Comparison of ENCODE assay signal across 17 mouse cellular contexts in genomic region chr7:139563425-139563824, GRCm38 (mm10). TPM values are rescaled to one million over a fixed set of nuclear protein-coding genes. Genes with fewer than 3 reads are reported as not detected.
DNase-seq lines count a peak whose midpoint lies in the region; ATAC-seq and TF ChIP-seq lines count a peak whose summit lies in the region.
"Had no signal": no experiment of that assay in that cellular context is flagged by ENCODE, and none has a peak within 500 bp of the region (broad histone marks: within the 10 kb centered on the region; RNA-seq: fewer than 3 reads in every experiment).

No protein-coding gene starts in this region.

- ATAC-seq in heart, embryonic 15.5 days (replicated peaks; ENCODE audit: insufficient number of reproducible peaks, insufficient read depth, low FRiP score, low read depth), result no peak
- no peak for ATAC-seq in midbrain, embryonic 14.5 days (ENCODE audit: low FRiP score, low TSS enrichment)
- no peak for ATAC-seq in midbrain, postnatal 0 days (ENCODE audit: low FRiP score)
- ATAC-seq in hindbrain, embryonic 14.5 days (ENCODE audit: low FRiP score), result no peak
- ATAC-seq: forebrain, embryonic 15.5 days; intestine, embryonic 15.5 days had no signal

- H3K27ac ChIP-seq in heart, embryonic 15.5 days, result peak overlapping the region; percentile 29; the same call in 1 of the 2 replicates
- no peak overlapping the region for H3K27ac ChIP-seq in heart, embryonic 10.5 days
- peak overlapping the region; percentile 48; the same call in 1 of the 2 replicates for H3K27ac ChIP-seq in layer of hippocampus, adult 2 months
- H3K27ac ChIP-seq in midbrain, embryonic 14.5 days (replicated peaks; ENCODE audit: low read depth, low read length), result no peak overlapping the region
- no peak overlapping the region for H3K27ac ChIP-seq in midbrain, postnatal 0 days (ENCODE audit: low read depth, low read length)
- peak overlapping the region; percentile 20; the same call in 1 of the 2 replicates for H3K27ac ChIP-seq in hindbrain, embryonic 14.5 days
- H3K27ac ChIP-seq: forebrain, embryonic 15.5 days; intestine, embryonic 15.5 days had no signal

- DNase-seq in heart, embryonic 10.5 days (ENCODE audit: low spot score), result no peak
- no peak for DNase-seq in layer of hippocampus, adult 2 months (ENCODE audit: low spot score in 2 of 2)
- DNase-seq in layer of hippocampus, postnatal 14 days (ENCODE audit: low spot score in 2 of 2), result no peak
- DNase-seq in midbrain, embryonic 14.5 days, result peak; percentile 37
- no peak for DNase-seq in midbrain, postnatal 0 days (ENCODE audit: low spot score)
- no peak for DNase-seq in hindbrain, embryonic 14.5 days (ENCODE audit: low spot score)
- DNase-seq in adrenal gland, adult 8-10 months, result no peak
- DNase-seq: adrenal gland, adult 2 months; adrenal gland, postnatal 36 days; cerebellum, adult 2 months; cerebellum, postnatal 10 days; gastrocnemius, postnatal 10 days; heart, postnatal 36 days had no signal

- TF ChIP-seq CTCF in layer of hippocampus, adult 2 months (conservative IDR thresholded peaks at IDR 0.05), result no peak
- TF ChIP-seq CTCF in midbrain, postnatal 0 days (IDR thresholded peaks at IDR 0.05), result no peak

- no peaks in the 10 kb centered on the region for H3K27me3 ChIP-seq in heart, embryonic 15.5 days
- H3K27me3 ChIP-seq in heart, embryonic 10.5 days (ENCODE audit: insufficient read depth, poor library complexity, severe bottlenecking), result no peaks in the 10 kb centered on the region
- H3K27me3 ChIP-seq in midbrain, embryonic 14.5 days (ENCODE audit: control insufficient read depth, insufficient read depth, low read length), result peaks cover 27% of the 10 kb centered on the region
- 0 out of 2 replicates have a peak, but pooled peaks cover 1% of the 10 kb centered on the region for H3K27me3 ChIP-seq in midbrain, postnatal 0 days (ENCODE audit: insufficient read depth, low read length)
- H3K27me3 ChIP-seq in hindbrain, embryonic 14.5 days (ENCODE audit: control insufficient read depth, insufficient read depth, low read length), result peaks cover 50% of the 10 kb centered on the region
- H3K27me3 ChIP-seq: forebrain, embryonic 15.5 days; intestine, embryonic 15.5 days had no signal

- H3K36me3 ChIP-seq in heart, embryonic 15.5 days, result peaks cover 54% of the 10 kb centered on the region
- H3K36me3 ChIP-seq in heart, embryonic 10.5 days, result peaks cover 79% of the 10 kb centered on the region
- no peaks in the 10 kb centered on the region for H3K36me3 ChIP-seq in midbrain, embryonic 14.5 days (ENCODE audit: control insufficient read depth, insufficient read depth, low read length)
- peaks cover 11% of the 10 kb centered on the region for H3K36me3 ChIP-seq in midbrain, postnatal 0 days (ENCODE audit: insufficient read depth, low read length)
- H3K36me3 ChIP-seq in hindbrain, embryonic 14.5 days (replicated peaks; ENCODE audit: control insufficient read depth, insufficient read depth), result 0 out of 2 replicates have a peak, but pooled peaks cover 3% of the 10 kb centered on the region
- H3K36me3 ChIP-seq: forebrain, embryonic 15.5 days had no signal

- WGBS in heart, embryonic 15.5 days, result 56% methylated on average over 4 of the region's 4 CpGs
- 58% methylated on average over 4 of the region's 4 CpGs for whole genome bisulfite sequencing in heart, embryonic 10.5 days
- 47% methylated on average over 4 of the region's 4 CpGs for WGBS in midbrain, embryonic 14.5 days
- WGBS in midbrain, postnatal 0 days, result 67% methylated on average over 4 of the region's 4 CpGs
- 54% methylated on average over 4 of the region's 4 CpGs for WGBS in hindbrain, embryonic 14.5 days

- no peak overlapping the region for H3K9ac ChIP-seq in heart, embryonic 15.5 days
- H3K9ac ChIP-seq in midbrain, embryonic 14.5 days (replicated peaks; ENCODE audit: low read length), result no peak overlapping the region
- H3K9ac ChIP-seq in midbrain, postnatal 0 days (replicated peaks; ENCODE audit: low read length, poor library complexity, severe bottlenecking), result no peak overlapping the region
- no peak overlapping the region for H3K9ac ChIP-seq in hindbrain, embryonic 14.5 days
- H3K9ac ChIP-seq: forebrain, embryonic 15.5 days; intestine, embryonic 15.5 days had no signal

- H3K9me3 ChIP-seq in heart, embryonic 15.5 days (replicated peaks), result no peaks in the 10 kb centered on the region
- H3K9me3 ChIP-seq in heart, embryonic 10.5 days, result no peaks in the 10 kb centered on the region
- H3K9me3 ChIP-seq in midbrain, embryonic 14.5 days (ENCODE audit: control insufficient read depth, low read length), result no peaks in the 10 kb centered on the region
- H3K9me3 ChIP-seq in midbrain, postnatal 0 days (ENCODE audit: low read length), result no peaks in the 10 kb centered on the region
- no peaks in the 10 kb centered on the region for H3K9me3 ChIP-seq in hindbrain, embryonic 14.5 days (ENCODE audit: control insufficient read depth, low read length)
- H3K9me3 ChIP-seq: forebrain, embryonic 15.5 days; intestine, embryonic 15.5 days had no signal

- no peak overlapping the region for H3K4me3 ChIP-seq in heart, embryonic 15.5 days
- no peak overlapping the region for H3K4me3 ChIP-seq in heart, embryonic 10.5 days
- H3K4me3 ChIP-seq in layer of hippocampus, adult 2 months, result no peak overlapping the region
- H3K4me3 ChIP-seq in midbrain, embryonic 14.5 days (replicated peaks; ENCODE audit: low read depth, low read length), result no peak overlapping the region
- H3K4me3 ChIP-seq in midbrain, postnatal 0 days (ENCODE audit: low read depth, low read length), result no peak overlapping the region
- no peak overlapping the region for H3K4me3 ChIP-seq in hindbrain, embryonic 14.5 days (replicated peaks; ENCODE audit: low read length)
- H3K4me3 ChIP-seq: forebrain, embryonic 15.5 days; intestine, embryonic 15.5 days had no signal

- peaks cover 21% of the 10 kb centered on the region for H3K4me1 ChIP-seq in heart, embryonic 15.5 days (replicated peaks)
- peaks cover 20% of the 10 kb centered on the region for H3K4me1 ChIP-seq in heart, embryonic 10.5 days
- H3K4me1 ChIP-seq in midbrain, embryonic 14.5 days (ENCODE audit: control insufficient read depth, insufficient read depth, low read length), result 0 out of 2 replicates have a peak, but pooled peaks cover 9% of the 10 kb centered on the region
- H3K4me1 ChIP-seq in midbrain, postnatal 0 days (ENCODE audit: insufficient read depth, low read length), result no peaks in the 10 kb centered on the region
- H3K4me1 ChIP-seq in hindbrain, embryonic 14.5 days (replicated peaks; ENCODE audit: control insufficient read depth, insufficient read depth, low read length), result peaks cover 7% of the 10 kb centered on the region; the same call in 1 of the 2 replicates
- H3K4me1 ChIP-seq: forebrain, embryonic 15.5 days; intestine, embryonic 15.5 days had no signal

- no peak overlapping the region for H3K4me2 ChIP-seq in heart, embryonic 15.5 days
- no peak overlapping the region for H3K4me2 ChIP-seq in midbrain, embryonic 14.5 days (ENCODE audit: low read length)
- no peak overlapping the region for H3K4me2 ChIP-seq in midbrain, postnatal 0 days (ENCODE audit: low read depth, low read length, poor library complexity, severe bottlenecking)
- H3K4me2 ChIP-seq in hindbrain, embryonic 14.5 days (replicated peaks), result no peak overlapping the region
- H3K4me2 ChIP-seq: forebrain, embryonic 15.5 days; intestine, embryonic 15.5 days had no signal

RNA-seq across cellular contexts. Expression of gene Nkx6-2, which starts 19.2 kb away (rescaled TPM):
- 0.16 and 0.48 TPM in 2 replicates for polyA plus RNA-seq in heart, embryonic 15.5 days (2015; fragmentation: Nextera tagmentation; extraction: Ambion mirVana)
- polyA plus RNA-seq in heart, embryonic 10.5 days (2016; fragmentation: Nextera tagmentation; extraction: Ambion mirVana), result 1.2 TPM in 1 of 2 replicates, not detected in the other
- 1 to 10 TPM; 8.0 to 8.2 TPM for total RNA-seq in layer of hippocampus, adult 2 months (2021)
- 1 to 10 TPM; 4.9 to 6.1 TPM for total RNA-seq in layer of hippocampus, postnatal 14 days (2021)
- polyA plus RNA-seq in midbrain, embryonic 14.5 days (2014; fragmentation: Nextera tagmentation; extraction: Ambion mirVana), result 8.0 and 9.0 TPM in 2 replicates
- total RNA-seq in midbrain, postnatal 0 days (2014; rRNA removed), result 8.3 and 10.0 TPM in 2 replicates
- polyA plus RNA-seq in midbrain, postnatal 0 days (2015; fragmentation: Nextera tagmentation; extraction: Ambion mirVana), result 7.3 and 8.2 TPM in 2 replicates
- polyA plus RNA-seq in hindbrain, embryonic 14.5 days (2014; fragmentation: Nextera tagmentation; extraction: Ambion mirVana), result 13.7 and 15.1 TPM in 2 replicates
- total RNA-seq in adrenal gland, adult 8-10 months (2022), result under 1 TPM in 3 of 4 experiments, not detected in 1; 0.21 to 0.26 (median 0.24) TPM
- total RNA-seq: adrenal gland, adult 2 months; adrenal gland, postnatal 36 days; gastrocnemius, postnatal 10 days; heart, postnatal 36 days had no signal
- polyA plus RNA-seq: gonadal fat pad, adult 2 months had no signal

Comparison
In these comparisons a context has a peak if more than half of its experiments do, and no peak if none do; other contexts are left out.
1. H3K27ac ChIP-seq: peak in heart, embryonic 15.5 days (single experiment), layer of hippocampus, adult 2 months (single experiment) and hindbrain, embryonic 14.5 days (single experiment); none in heart, embryonic 10.5 days (single experiment), midbrain, embryonic 14.5 days (single experiment) and midbrain, postnatal 0 days (single experiment).